Mouse (Mus musculus) lung, postnatal 0 days (tissue): ENCODE data around the gene Bloc1s2. TPM values are rescaled to one million over a fixed set of nuclear protein-coding genes. Genes with fewer than 3 reads are reported as not detected.

Source experiments
- ATAC-seq: fragments of 200-750 bp; cut with Nextera tagmentation; 2 replicates; pipeline ENCODE4 v1.8.0; 2017; ENCODE audit warnings: moderate library complexity
- DNase-seq: peaks from one replicate; pipeline ENCODE4 v3.0.0-alpha.2; 2016; ENCODE audit warnings: low spot score
- H3K27ac ChIP-seq: fragments of 300-500 bp; sonication (generic); 2 replicates; pipeline ENCODE4 v1.5.1; 2014; ENCODE audit warnings: antibody characterized with exemption, mild to moderate bottlenecking, low read length, mixed read lengths
- H3K27me3 ChIP-seq: fragments of 300-500 bp; sonication (generic); replicated peaks from 2 replicates; pipeline ENCODE4 v1.6.1; 2014; ENCODE audit warnings: low read length, mixed read lengths; ENCODE audit not compliant: insufficient read depth
- H3K36me3 ChIP-seq: fragments of 300-500 bp; sonication (generic); 2 replicates; pipeline ENCODE4 v1.6.1; 2014; ENCODE audit warnings: low read length, mixed read lengths; ENCODE audit not compliant: insufficient read depth
- H3K4me1 ChIP-seq: fragments of 300-500 bp; sonication (generic); 2 replicates; pipeline ENCODE4 v1.6.1; 2014; ENCODE audit warnings: antibody characterized with exemption, low read depth, low read length, mixed read lengths; ENCODE audit not compliant: insufficient read depth
- H3K4me2 ChIP-seq: fragments of 300-500 bp; sonication (generic); replicated peaks from 2 replicates; pipeline ENCODE4 v1.6.1; 2014; ENCODE audit warnings: low read depth, mild to moderate bottlenecking, low read length, moderate library complexity, mixed read lengths
- H3K4me3 ChIP-seq: fragments of 300-500 bp; sonication (generic); 2 replicates; pipeline ENCODE4 v1.5.1; 2014; ENCODE audit warnings: low read depth, low read length
- H3K9ac ChIP-seq: fragments of 300-500 bp; sonication (generic); replicated peaks from 2 replicates; pipeline ENCODE4 v1.6.1; 2014; ENCODE audit warnings: low read depth, mild to moderate bottlenecking
- H3K9me3 ChIP-seq: fragments of 300-500 bp; sonication (generic); 2 replicates; pipeline ENCODE4 v1.6.1; 2016; ENCODE audit warnings: low read length, mixed read lengths
- CTCF ChIP-seq: IDR thresholded peaks from 2 replicates; pipeline ENCODE4 v1.5.1; 2016; ENCODE audit warnings: antibody characterized with exemption, mild to moderate bottlenecking
- EP300 ChIP-seq: IDR thresholded peaks from 2 replicates; pipeline ENCODE4 v1.6.1; 2016; ENCODE audit warnings: antibody characterized with exemption, mild to moderate bottlenecking, control low read depth
- WGBS: fragments of 180-500 bp; shearing (Covaris S2); extraction: QIAGEN DNeasy Blood & Tissue Kit; methylation state at CpG from one replicate; pipeline ENCODE4 v1.1.7; 2014; 5-methylcytosine and 5-hydroxymethylcytosine counted together
- polyA plus RNA-seq: library from polyadenylated mRNA; unstranded; fragments of >200 nt; fragmentation: Nextera tagmentation; extraction: Ambion mirVana; gene quantifications from 2 replicates; pipeline ENCODE4 v1.2.1, GENCODE M21; 2015

Bloc1s2 gene
- polyA plus RNA-seq = 62.0 and 63.5 TPM in 2 replicates

- Histone ChIP-seq H3K4me1 (peaks cover 5% of the 10 kb centered on the region; the same call in 1 of the 2 replicates), H3K36me3 (peaks cover 11% of the 10 kb centered on the region; the same call in 1 of the 2 replicates), H3K27ac (no peak within 1 kb of the TSS), H3K4me2 (peak within 1 kb of the TSS; percentile 79), H3K4me3 (peak within 1 kb of the TSS; percentile 71), H3K9ac (peak within 1 kb of the TSS; percentile 44; the same call in 1 of the 2 replicates), H3K27me3 (no peaks in the 10 kb centered on the region), H3K9me3 (no peaks in the 10 kb centered on the region)
- 2% methylated on average over 46 of the region's 46 CpGs for WGBS
- ATAC-seq (peak; percentile 93), DNase-seq (peak; percentile 89)
- TF ChIP-seq CTCF = no peak
- no peak for TF ChIP-seq EP300
Measured at GRCm38 (mm10) chr19:44145702-44146567, at the start of gene Bloc1s2. Gene Bloc1s2 (minus strand): TSS chr19:44146446.

DNA sequence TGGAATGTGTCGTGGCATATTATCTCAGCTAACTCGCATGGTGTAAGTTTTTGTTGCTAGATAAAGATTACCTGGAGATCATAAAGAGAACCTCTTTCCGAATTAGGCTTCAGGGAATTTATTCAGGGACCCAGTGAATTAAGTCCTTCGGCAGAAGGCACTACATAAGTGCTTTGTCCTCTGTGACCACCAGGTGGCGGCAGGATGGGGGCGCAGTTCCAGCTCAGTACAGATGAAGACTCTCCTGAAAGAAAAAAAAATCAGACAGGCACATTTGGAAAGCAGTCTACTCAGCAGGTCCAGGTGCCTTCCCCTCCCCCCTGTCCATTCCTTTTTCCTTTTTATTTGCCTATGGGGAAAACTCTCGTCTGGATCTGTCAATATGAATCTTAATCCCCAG is 48.9 kb upstream of the Bloc1s2 start:
- WGBS = 12% methylated on average over 7 of the region's 7 CpGs
- ATAC-seq (0 out of 2 replicates have a peak, but pooled peaks have one; percentile 29), DNase-seq (peak; percentile 76)
- Histone ChIP-seq H3K9me3 (no peaks in the 10 kb centered on the region), H3K9ac (no peak overlapping the region), H3K27ac (no peak overlapping the region), H3K27me3 (no peaks in the 10 kb centered on the region), H3K4me1 (no peaks in the 10 kb centered on the region), H3K4me3 (no peak overlapping the region), H3K4me2 (no peak overlapping the region), H3K36me3 (no peaks in the 10 kb centered on the region)
- TF ChIP-seq CTCF (peak; percentile 88), EP300 (no peak)

DNA sequence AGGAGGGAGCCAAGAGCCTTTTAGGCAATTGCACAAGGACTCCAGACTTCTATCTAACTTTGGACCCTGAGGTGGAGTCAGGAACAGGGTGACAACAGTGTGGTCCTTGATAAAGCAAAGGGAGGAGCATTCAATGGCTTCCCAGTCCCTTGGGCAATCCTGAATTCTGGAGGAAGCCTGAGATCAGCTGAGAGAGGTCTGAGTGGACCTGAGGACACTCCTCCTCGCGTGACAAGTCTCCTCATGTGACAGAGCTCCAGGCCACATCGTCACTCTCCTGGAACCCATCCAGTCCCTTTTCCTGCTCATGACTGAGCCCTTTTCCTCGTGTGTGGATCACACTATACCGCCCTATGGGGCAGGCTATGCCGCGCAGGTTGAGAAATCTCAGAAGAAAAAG is 47.7 kb upstream of the Bloc1s2 start:
- no peaks in the 10 kb centered on the region for H3K27me3 ChIP-seq
- peak; percentile 87 for DNase-seq
- peak; percentile 94 for ATAC-seq

DNA sequence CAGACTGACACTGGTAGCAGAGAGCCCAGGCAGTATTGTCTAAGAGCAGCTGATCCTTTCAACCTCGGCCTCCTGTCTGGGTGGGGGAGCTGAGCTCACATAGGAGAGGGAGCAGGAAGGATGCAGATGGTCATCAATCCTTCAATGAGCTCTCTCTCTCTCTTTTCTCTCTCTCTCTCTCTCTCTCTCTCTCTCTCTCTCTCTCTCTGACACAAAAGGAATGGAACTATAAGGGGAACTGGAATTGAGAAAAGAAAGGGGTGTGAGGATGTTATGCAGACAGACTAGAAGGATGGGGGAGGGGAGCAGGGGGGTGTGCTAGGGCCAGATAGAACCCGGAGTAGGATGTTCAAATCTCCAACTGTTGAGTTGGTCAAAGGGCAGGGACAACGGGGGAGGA is 46.1 kb upstream of the Bloc1s2 start, which contains the start of gene Pkd2l1:
TSS of gene Pkd2l1 (minus strand) at position 101 of the 400 bp plus-strand sequence.
- ATAC-seq = no peak
- WGBS = 38% methylated on average over 3 of the region's 3 CpGs
- Histone ChIP-seq H3K36me3 (no peaks in the 10 kb centered on the region), H3K9me3 (no peaks in the 10 kb centered on the region), H3K9ac (no peak within 1 kb of the TSS), H3K27me3 (no peaks in the 10 kb centered on the region), H3K4me2 (no peak within 1 kb of the TSS), H3K4me1 (no peaks in the 10 kb centered on the region), H3K27ac (peak within 1 kb of the TSS; percentile 9; the same call in 1 of the 2 replicates), H3K4me3 (no peak within 1 kb of the TSS)
- DNase-seq = no peak
- TF ChIP-seq EP300 (no peak), CTCF (no peak)

More for the DNA sequence above, 47.7 kb upstream of the Bloc1s2 start:
- Histone ChIP-seq H3K9ac (no peak overlapping the region), H3K4me3 (no peak overlapping the region), H3K9me3 (no peaks in the 10 kb centered on the region), H3K27ac (no peak overlapping the region; the same call in 1 of the 2 replicates), H3K36me3 (no peaks in the 10 kb centered on the region), H3K4me2 (no peak overlapping the region), H3K4me1 (no peaks in the 10 kb centered on the region)
- TF ChIP-seq CTCF (no peak), EP300 (peak; percentile 77)
- 42% methylated on average over 7 of the region's 7 CpGs for WGBS

GRCm38 (mm10) chr19:44189056-44189455 is 42.8 kb upstream of the Bloc1s2 start:
- H3K27me3 ChIP-seq = no peaks in the 10 kb centered on the region
- no peak overlapping the region for H3K27ac ChIP-seq
- no peak overlapping the region for H3K4me2 ChIP-seq
- H3K9ac ChIP-seq = no peak overlapping the region
- TF ChIP-seq EP300 (no peak), CTCF (no peak)
- H3K4me3 ChIP-seq = no peak overlapping the region
- H3K36me3 ChIP-seq = no peaks in the 10 kb centered on the region
- ATAC-seq (no peak), DNase-seq (no peak)
- H3K9me3 ChIP-seq = no peaks in the 10 kb centered on the region
- no peaks in the 10 kb centered on the region for H3K4me1 ChIP-seq
- WGBS = 71% methylated on average over 4 of the region's 4 CpGs

DNA sequence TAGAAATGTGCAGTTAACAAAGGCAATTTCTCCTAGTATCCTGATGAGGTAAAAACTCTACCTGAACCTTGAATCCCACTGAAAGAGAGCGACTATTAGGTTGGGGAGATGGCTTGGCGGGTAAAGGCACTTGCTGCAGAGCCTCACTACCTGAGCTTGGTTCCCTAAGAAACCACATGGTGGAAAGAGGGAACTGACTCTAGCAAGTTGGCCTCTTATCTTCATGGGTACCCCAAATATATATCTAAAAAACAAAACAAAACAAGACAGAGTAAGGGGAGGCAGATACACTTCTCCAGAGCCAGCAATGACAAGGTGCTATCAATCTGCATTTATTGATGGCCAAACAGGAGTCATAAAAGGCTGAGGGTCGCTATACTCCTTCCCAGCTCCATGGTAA is 37.7 kb upstream of the Bloc1s2 start:
- no peaks in the 10 kb centered on the region for H3K36me3 ChIP-seq
- TF ChIP-seq EP300 (no peak), CTCF (no peak)
- H3K27me3 ChIP-seq = no peaks in the 10 kb centered on the region
- H3K27ac ChIP-seq = no peak overlapping the region
- DNase-seq = no peak
- 73% methylated on average over 3 of the region's 3 CpGs for WGBS
- H3K9ac ChIP-seq = no peak overlapping the region
- no peaks in the 10 kb centered on the region for H3K4me1 ChIP-seq
- H3K9me3 ChIP-seq = no peaks in the 10 kb centered on the region
- no peak overlapping the region for H3K4me2 ChIP-seq
- no peak for ATAC-seq
- no peak overlapping the region for H3K4me3 ChIP-seq
